Mouse (Mus musculus): ENCODE results near the gene Wbp2. TPM values are rescaled to one million over a fixed set of nuclear protein-coding genes. Genes with fewer than 3 reads are reported as not detected.

The Wbp2 gene
- total RNA-seq, 2 experiments from 2014 or later = 96.6 to 99.5 TPM

DNA sequence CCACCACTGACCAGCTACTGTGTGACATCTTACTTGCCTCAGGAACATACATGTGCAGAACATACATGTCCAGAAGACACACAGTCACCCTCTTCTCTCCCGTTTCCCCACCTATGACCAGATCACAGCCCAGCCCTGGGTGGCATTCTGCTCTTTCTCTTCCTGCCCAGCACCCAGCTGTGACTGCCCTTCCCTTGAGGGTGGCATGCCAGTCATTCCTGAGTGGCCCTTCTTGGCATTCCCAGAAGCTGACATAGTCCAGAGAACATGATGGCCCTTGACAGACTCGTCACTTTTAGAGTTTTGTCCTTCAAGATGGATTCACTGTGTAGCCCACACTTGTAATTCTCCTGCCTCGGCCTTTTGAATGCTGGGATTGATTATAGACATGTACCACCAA is 14.2 kb downstream of the Wbp2 start:
- DNase-seq = no peak
- intact Hi-C loops (cut with DNase I) = no loop called here

DNA sequence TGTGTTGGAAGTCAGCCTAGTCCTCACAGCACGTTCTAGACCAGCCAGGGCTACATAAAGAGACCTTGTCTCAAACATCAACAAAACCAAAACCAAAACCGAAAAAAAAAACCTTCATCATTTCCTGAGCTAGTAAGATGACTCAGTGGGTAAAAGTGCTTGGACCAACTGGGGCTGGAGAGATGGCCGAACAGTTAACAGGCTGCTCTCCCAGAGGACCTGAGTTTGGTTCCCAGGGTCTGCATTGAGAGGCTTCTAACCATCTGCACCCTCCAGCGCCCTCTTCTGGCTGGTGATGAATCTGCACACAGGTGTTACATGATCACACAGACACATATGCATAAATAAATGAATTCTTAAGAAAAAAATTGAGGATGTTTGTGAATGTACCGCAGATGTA is 15.3 kb downstream of the Wbp2 start:
- DNase-seq = no peak
- intact Hi-C loops (cut with DNase I) = no loop called here

DNA sequence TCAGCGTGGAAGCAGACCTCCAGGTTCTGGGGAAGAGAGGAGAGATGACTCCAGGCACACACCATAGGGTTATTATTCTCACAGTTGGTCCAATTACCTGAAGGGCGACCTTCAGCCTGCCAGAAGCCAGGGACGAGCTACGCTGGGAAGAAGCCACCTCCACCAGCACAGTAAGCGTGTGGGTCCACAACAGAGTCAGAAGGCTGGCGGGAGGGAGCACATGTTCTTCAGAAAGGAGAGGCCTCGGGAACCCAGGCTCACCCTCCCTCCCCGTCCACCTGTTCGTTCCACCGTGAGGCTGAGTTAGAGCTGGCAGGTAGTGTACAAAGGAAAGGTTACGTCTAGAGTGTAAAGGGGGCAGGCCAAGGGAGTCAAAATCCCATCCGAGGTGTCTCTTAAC is 21.4 kb downstream of the Wbp2 start:
- DNase-seq = no peak
- intact Hi-C loops (cut with DNase I) = no loop called here

DNA sequence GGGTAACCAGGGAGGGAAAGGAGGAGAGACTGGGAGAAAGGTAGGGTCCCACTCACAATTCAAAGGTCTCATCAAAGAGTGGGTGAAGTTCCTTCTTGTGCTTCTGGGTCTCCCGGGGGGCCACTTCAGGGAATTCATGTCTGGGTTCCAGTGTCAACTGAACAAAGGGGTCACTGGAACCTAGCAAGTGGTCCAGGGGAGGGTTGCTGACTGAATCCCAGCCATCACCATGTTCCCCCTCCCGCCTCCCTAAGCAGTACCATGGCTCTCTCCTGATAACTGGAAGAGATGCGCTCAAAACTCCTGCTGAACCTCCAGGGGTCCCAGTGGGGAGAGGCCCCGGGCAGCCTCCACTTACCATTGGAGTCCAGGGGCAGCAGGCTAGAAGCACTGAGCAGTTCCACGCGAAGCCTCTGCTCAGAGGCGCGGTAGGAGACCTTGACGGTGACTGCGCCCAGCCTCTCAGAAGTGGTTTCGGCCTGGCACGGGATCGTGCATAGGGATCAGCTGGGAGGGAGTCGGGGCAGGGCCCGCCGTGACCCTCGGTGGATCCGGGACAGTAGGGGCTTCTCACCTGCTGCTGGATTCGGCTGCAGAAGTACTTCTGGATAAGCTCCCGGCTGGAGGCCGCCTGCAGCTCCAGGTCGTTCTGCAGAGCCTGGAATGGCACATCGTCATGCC is 22.5 kb downstream of the Wbp2 start:
- intact Hi-C loops (cut with DNase I) = no loop called here
- DNase-seq = no peak

DNA sequence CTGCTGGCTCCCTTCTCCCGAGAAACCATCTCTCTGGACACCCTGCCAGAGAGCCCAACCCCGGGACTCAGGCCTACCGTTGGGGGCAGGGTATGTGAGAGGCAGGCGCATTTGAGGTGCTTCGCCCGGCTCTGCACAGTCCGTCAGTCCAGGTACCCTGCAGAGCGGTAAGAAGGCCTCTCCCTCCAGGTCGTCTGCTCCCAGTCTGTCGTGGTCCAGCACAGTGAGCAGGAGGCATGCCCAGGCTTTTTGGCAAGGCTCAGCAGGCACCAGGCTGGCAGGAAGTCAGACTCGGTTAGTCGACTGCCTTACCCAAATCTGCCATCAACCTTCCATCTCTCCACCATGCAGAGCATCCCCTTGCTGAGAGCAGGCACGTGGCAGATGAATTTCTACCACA is 23.2 kb downstream of the Wbp2 start:
- intact Hi-C loops (cut with DNase I) = no loop called here
- peak in 1 of 2 experiments; percentile 38 for DNase-seq

DNA sequence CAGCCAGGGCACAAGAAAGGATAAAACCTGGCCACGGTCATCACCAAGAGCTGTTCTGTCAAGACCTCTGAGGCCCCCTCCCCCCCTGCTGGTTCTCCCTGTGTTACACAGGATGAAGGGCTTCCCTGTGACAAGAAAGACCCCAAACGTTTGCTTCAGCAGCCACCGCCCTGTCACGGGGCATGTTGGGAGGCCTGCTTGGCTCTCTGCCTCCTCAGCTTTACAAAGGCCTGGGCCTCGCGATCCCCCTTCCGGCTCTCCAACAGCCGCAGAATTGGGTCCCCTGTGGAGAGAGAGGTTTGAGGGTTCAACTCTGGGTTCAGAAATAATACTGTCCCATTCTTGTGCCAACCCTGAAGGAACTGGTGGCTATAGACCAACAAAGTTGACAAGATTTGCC is 24.3 kb downstream of the Wbp2 start:
- intact Hi-C loops (cut with DNase I) = no loop called here

DNA sequence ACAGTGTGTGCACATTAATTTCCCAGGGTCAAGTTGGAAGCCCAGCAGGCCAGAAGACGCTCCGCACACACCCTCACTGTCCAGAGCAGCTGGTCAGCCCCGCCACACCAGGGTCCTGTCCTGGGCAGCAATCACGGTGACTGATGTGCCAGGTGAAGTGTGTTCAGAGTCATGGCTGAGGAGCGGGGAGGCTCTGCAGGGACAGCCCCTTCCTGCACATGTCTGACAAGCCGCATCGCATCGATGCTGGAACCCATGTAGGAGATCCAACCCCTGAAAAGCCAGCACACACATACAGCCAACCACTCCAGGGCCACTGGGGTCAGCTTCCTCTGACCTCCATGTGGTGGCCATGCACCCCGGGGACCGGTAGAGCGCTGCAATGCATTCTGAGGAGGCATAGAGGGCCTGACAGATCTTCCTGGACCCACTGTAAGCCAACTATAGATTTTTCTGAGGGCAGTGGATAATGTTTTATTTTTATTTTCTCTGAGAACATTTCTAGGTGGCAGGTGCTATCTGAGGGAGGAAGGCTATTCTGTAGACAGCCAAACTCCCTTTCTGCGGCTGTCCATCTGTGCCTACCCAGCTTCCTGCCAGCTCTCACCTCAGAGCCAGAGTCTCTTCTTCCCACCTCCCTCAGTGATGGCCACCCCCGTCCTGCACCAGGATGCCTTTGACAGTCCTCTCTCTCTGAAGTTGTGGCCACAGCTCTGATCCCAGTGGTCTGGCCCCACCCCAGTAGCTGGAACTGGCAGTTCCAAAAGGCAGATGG is 25.0 kb downstream of the Wbp2 start:
- DNase-seq = no peak

More for the DNA sequence above, 24.3 kb downstream of the Wbp2 start:
- DNase-seq = no peak

DNA sequence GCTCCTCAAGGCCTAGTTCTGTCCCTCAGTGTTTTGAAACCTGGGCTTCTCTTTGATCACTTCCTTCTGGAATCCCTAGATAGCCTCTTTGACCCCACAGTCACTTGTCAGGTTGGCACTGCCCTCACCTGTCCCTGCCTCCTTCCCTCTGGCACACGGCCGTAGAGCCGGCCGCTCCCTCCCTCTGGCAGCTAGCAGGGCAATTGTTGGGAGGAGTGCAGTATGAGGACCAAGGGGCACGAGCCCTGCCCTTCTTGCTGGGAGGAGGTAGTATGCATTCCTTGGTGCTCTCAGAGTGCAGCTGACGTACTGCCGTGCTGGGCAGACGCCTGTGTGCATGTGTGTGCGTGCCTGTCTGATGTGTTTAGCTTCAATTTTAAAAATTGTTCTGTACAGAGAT is 26.2 kb downstream of the Wbp2 start:
- DNase-seq = no peak
- intact Hi-C loops (cut with DNase I) = no loop called here

More for the DNA sequence above, 25.0 kb downstream of the Wbp2 start:
- intact Hi-C loops (cut with DNase I) = no loop called here

DNA sequence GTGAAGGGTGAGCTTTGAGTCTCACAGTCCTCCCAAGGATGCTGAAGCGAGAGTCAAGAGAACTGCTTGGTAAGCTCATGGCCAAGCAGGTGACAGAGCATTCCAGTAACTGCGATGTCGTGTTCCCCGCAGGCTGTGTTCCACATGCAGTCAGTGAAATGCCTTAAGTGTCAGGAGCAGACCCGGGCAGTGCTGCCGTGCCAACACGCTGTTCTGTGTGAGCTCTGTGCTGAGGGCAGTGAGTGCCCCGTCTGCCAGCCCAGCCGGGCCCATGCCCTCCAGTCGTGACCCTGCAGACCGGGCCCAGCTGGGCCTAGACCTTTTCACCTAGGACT is 27.1 kb downstream of the Wbp2 start:
- no peak for DNase-seq
- intact Hi-C loops (cut with DNase I) = no loop called here

DNA sequence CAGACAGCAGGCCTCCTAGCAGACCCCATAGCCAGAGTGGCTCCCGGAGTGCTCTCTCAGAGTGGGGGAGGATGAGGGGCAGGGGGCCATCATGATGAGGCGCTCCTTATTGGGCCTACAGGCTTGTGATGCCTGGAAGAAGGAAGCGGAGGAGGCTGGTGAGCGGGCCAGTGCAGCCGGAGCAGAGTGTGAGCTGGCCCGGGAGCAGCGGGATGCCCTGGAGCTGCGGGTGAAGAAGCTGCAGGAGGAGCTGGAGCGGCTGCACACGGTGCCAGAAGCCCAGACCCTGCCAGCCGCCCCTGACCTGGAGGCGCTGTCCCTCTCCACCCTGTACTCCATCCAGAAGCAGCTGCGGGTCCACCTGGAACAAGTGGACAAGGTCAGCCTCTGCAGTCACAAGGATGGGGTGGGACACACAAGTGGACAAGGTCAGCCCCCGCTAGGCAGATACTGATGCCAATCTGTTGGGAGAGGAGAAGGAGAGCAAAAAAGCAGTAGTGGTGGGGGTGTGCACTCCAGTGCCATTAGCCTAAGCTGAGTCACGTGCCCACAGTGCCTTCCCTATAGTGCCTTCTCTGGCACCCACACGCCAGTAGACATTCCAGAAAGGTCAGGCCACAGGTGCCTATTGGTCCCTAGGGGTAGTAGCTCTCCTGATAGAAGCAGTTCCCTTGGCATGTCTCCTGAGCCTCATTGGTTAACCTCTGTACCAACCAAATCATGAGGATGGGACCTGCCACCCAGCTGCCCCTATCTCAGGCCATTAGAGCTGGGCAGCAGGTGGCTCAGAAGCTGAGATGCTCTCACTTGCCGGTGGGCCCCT is 27.7 kb downstream of the Wbp2 start:
- no peak for DNase-seq
- intact Hi-C loops (cut with DNase I) = no loop called here

DNA sequence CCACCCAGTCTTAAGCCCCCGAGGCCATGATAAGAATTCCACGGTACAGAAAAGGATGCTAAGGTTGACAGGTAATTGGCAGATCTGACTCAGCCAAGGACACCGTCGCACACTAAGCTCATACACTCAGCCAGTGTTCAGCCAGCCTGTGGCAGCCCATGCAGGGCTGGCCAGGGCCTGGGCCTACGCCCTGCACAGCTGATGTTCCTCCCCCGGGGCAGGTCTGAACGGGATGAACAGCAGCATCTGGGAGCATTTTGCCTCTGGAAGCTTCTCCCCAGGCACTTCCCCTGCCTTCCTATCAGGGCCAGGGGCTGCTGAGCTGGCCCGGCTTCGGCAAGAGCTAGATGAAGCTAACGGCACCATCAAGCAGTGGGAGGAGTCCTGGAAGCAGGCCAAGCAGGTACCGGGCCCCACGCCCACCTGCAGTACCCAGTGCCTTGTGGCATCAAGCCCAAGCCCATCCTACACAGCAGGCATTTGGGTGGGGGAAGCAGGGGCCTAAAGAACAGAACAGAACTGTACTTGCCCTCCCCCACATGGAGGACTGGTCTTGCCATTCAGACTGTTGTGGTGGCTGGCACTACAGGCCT is 28.7 kb downstream of the Wbp2 start:
- DNase-seq = no peak

DNA sequence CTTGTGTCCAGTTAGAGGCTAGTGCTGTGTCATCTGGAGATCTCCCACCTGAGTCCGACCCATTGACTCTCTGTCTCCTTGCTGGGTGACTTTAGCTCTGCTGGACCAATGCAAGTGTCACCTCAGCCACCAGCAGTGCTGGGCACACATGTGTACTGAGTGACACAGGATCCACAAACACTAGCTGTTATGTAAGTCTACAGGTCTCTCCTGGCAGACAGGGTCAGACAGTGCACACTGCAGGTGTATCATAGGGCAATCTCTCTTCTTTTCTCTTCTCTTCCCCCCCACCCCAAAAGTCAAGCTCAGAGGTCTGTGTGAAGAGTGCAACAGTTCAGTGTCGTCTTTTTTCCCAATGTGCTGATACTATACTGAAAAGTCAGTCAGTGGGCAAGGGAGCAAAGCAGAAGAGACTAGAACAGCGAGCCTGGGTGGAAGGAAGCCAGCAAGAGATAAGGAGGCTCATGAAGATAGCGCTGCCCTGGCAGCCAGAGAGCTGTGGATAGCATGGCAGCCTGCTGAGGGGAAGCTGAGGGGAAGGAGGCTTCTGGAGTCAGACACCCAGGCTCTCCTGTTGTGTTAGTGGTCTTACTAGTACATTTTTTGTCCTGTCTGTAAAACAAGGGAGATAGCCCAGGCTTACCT is 29.4 kb downstream of the Wbp2 start:
- no peak for DNase-seq
- intact Hi-C loops (cut with DNase I) = no loop called here

More for the DNA sequence above, 28.7 kb downstream of the Wbp2 start:
- intact Hi-C loops (cut with DNase I) = no loop called here

DNA sequence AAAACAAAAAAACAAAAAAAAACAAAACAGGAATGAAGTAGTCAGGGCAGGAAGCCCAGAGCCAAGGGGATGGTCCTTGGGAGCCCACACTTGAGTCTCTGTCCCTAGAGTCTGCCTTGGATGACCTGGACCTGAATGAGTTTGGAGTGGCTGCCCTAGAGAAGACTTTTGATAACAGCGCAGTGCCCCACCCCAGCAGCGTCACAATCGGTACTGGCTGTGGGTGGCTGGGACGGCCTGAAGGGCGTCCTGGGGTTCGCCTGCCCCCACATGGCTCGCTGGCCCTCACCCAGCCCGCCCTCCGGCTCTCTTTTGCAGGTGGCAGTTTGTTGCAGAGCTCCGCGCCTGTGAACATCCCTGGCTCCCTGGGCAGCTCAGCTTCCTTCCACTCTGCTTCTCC is 30.9 kb downstream of the Wbp2 start:
- DNase-seq = no peak
- intact Hi-C loops (cut with DNase I) = no loop called here

DNA sequence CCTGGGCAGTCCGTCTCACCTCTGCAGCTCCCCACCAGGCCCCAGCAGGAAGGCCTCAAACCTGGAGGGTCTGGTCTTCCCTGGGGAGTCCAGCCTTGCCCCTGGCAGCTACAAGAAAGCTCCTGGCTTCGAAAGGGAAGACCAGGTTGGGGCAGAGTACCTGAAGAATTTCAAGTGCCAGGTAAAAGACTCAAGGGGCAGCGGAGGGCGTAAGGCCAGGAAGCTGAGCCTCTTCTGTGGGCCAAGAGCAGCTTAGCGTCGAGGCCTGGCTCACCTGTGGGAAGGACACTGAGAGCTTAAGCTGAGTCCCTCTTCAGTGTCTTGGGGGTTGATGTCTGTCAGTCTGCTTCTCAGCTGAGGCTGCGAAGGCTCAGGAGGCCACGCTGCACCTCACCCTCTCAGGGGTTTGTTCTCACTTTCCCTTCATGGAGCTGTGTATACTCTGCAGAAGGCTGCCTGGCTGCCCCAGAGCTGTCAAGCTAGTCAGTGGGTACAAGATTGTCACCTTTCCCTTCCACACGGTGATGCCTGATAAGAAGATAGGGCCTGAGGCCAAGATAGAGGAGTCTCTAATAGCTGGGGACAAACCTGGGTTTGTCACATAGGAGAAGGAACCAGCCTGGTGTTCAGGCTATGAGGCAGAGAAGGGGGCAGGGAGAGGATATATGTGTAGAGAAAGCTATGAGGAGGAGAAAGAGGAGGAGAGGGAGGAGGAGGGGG is 33.1 kb downstream of the Wbp2 start:
- intact Hi-C loops (cut with DNase I) = no loop called here
- no peak for DNase-seq

DNA sequence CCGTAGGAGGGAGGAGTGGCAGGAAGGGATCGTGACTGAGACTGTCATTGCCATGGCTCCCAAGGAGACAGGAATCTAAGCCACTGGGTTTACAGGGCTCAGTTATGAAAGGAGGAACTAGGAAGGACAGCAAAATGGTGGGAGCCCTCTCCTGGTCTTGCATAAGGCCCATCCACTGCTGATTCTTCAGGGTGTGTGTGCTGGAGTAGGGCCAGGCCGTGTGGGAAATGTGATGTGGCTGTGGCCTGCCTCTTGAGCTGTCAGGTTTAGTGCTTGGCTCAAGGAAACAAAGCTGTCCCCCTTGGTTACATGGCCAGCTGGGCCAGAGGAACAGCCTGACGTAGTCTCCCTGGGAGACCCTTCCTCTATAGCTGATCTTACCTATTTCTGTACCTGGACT is 36.6 kb downstream of the Wbp2 start:
- DNase-seq = no peak
- intact Hi-C loops (cut with DNase I) = no loop called here

DNA sequence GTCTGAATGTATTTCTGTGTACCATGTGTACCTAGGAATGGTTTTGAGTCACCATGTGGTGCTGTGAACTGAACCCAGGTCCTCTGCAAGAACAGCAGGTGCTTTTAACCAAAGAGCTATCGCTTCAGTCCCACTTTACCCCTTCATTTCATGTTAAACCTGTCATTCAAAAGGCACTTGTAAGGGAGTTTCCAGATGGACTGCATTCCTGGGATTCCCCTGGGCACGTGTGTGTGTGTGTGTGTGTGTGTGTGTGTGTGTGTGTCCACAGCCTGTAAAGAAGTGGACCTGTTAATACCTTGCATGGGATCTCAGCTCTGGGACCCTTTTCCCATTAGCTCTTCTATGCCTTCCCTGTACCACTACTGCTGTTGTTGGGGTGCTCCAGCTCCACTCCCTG is 37.2 kb downstream of the Wbp2 start:
- no peak for DNase-seq
- intact Hi-C loops (cut with DNase I) = no loop called here

DNA sequence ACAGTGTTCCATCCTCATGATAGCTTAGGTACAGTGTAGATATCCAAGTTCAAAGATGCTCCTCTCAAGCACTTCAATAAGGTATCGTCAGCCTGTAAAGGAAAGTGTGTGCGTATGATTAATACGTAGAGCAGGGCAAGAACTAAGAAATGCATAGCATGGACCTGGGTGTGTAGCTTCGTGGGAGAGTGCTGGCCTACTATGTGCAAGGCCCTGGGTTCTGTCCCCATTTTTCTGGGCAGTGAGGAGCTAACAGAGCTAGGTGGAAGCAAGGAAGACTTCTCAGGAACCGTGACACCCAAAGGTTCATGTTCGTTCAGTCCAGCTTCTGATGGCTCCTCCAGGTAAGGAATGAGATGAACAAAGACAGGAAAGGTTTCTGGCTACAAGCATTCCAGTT is 41.6 kb downstream of the Wbp2 start:
- no peak for DNase-seq
- intact Hi-C loops (cut with DNase I) = no loop called here

DNA sequence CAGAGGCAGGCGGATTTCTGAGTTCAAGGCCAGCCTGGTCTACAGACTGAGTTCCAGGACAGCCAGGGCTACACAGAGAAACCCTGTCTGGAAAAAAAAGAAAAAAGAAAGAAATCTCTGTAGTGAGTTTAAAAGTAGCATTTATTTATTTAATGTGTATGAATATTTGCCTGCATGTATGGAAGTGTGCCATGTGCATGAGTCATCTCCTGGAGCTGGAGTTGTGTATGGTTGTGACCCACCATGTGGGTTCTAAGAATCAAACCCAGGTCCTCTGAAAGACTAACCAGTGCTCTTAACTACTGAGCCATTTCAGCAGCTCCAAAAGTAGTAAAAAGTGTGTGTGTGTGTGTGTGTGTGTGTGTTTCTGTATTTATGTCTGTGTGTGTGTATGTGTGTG is 43.5 kb downstream of the Wbp2 start:
- intact Hi-C loops (cut with DNase I) = no loop called here
- DNase-seq = no peak

DNA sequence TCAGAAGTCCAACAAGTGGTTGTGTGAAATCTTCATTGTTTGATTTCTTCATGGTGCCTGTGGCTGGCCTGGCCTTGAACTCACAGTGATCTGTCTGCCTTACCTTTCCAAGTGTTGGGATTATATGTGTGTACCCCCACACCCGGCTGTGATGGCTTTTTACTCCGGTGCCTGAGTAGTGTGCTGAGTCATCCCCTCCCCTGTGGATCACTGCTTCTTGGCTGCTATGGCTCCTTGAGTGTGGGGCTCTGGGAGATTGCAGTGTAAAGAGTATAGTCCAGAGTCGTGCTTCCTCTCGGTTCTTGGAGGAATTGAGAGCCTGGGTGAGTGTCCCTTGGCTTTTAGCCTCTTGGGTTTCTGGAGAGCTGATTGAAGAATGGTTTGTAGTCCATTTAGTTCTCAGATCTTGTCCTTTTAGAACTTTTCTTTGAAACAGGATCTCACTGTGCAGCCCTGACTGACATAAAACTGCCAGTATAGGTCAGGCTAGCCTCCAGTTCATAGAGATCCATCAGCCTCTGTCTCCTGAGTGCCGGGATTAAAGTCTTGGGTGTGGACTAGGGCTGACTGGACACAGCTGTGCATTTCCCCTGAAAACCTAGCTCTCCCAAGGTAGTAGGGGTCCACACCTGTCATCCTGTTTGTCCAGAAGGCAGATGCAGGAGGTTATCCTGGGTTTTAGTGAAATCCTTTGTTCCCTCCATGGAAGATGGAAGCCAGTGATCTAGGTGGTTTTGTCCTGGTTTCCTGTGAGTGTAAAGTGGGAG is 44.2 kb downstream of the Wbp2 start:
- DNase-seq = no peak
- intact Hi-C loops (cut with DNase I) = no loop called here
